Mouse (Mus musculus) A20 (cell line): ENCODE measurements at regions not wholly inside any gene's neighbourhood (a gene's known extent, or its start where the extent isn't known, plus 50 kb on each side); places are given as distances from the start of the nearest gene placed in this dataset.

Experiments used
- DNase-seq: peaks from one replicate; pipeline ENCODE4 v3.0.0-alpha.2; 2011; ENCODE audit warnings: low read depth, low spot score

DNA sequence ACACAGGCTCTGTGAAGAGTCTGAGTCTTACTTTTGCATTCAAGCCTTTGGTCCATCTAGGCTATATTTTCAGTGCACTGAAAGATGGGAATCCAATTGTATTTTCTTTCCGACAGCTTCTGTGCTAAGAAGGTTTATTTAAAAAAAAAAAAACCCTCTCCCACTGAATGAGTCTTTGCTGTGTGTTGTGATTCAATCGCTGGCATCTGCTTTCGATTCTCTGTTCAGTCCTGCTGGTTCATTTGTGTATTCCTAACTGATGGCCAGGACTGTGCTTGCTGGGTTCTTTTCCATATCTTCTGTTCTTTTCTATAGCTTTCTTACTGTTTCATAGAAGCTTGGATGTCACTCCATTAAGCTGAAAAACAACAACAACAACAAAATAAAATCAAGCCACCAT, 132.9 kb downstream of the Tex36 start:
- DNase-seq: no peak

GRCm38 (mm10) chr7:133468346-133468745, 133.6 kb downstream of the Tex36 start:
- no peak for DNase-seq

- no peak for DNase-seq
These were observed 134.4 kb downstream of the Tex36 start for GRCm38 (mm10) chr7:133467579-133467978.

DNA sequence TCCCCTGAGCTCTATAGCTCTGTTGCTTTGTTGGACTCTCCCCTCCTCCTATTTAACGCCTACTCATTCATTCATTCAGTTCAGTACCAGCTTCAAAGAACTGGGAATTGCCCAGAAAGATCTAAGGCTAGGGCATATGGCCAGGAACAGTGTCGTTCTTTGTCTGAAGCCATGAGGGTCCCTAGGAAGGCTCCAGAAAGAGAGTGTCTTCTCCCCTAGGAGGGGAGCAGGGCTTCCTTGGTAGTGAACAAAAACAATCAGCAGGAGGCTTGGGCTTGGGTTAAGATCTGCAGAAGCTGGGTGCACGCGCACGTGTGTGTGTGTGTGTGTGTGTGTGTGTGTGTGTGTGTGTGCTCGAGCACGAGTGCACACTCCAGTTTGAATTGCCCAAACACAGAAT, 142.7 kb downstream of the Tex36 start:
- DNase-seq: no peak

DNA sequence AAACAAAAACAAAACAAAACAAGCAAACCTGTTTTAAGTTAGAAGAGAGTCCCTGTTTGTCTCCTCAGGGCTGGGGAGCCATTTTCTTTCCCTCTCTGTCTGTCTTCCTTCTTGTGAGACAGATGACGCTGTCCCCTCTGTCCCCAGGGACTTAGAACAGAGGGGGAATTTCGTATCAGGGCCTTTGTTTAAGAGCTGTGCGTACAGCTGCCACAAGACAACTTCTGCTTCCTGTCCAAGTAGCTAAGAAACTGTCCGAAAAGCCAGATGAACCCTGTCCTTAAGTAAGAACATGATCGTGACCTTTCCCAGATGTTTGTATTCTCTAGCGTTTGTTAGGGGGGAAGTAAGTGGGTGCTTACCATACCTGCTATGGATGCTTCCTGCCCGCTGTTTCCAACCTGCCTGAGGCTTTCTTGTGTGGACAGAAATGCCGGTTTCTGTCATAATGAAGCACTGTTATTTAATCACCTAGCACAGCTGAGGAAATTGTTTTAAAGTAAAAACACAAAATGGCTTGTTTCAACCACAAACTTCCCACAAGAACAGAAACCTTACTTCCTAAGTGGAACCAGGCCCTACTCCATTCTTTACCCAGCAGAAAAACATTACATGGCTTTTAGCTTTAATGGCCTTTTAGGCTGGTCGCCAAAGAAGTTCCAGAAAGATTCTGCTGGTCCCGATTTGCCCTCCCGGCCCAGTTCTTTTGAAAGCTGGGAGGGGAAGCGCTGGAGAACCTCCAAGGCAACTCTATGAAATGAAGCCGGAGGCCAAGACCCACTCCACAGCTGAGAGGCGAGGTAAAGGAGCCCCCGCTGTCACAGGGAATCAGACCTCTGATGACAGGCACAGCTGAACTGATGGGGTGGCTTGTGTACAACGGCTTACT, 144.3 kb downstream of the Tex36 start:
- peak; percentile 82 for DNase-seq

- DNase-seq: no peak
These were observed 151.7 kb downstream of the Tex36 start for GRCm38 (mm10) chr7:133450246-133450645.

GRCm38 (mm10) chr7:133447079-133447478, 154.9 kb downstream of the Tex36 start:
- DNase-seq: no peak

DNA sequence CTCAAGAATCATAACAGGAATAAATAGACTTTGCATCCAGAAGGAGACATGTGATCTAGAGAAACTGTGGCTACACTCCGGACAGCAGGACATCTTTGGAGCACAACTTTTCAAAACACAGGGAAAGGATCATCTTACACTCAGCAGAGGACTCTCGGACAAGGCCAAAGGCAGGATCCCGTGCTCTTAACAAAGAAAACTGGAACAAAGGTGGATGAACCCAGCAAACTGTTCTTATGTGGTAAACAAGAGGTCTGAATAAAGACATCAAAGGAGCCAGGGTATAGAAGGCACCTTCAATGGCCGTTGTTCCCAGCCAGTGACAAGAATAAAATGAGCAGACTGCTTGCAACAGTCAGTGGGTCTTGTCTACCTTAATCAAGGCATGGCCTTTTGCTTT, 160.3 kb downstream of the Tex36 start:
- no peak for DNase-seq

GRCm38 (mm10) chr7:133441169-133441568, 160.8 kb downstream of the Tex36 start:
- DNase-seq: no peak

DNA sequence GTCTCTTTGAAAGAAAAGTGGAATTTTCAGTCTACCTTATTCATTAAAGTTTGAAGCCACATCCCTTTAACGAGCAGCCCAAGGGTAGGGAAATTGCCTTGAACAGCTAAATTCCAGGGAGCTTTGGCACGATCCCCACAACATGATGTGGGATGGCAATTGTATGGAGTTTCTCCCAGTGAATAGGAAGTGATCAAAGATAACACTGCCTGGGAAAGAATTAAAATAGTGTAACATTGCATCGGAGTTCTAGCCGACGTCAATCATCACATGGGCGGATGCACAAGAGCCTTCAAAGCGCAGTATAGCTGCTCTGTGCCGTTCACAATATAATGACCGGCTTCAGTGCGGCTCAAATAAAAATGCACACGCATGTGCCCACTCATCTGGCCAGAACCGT, 161.2 kb downstream of the Tex36 start:
- no peak for DNase-seq

DNA sequence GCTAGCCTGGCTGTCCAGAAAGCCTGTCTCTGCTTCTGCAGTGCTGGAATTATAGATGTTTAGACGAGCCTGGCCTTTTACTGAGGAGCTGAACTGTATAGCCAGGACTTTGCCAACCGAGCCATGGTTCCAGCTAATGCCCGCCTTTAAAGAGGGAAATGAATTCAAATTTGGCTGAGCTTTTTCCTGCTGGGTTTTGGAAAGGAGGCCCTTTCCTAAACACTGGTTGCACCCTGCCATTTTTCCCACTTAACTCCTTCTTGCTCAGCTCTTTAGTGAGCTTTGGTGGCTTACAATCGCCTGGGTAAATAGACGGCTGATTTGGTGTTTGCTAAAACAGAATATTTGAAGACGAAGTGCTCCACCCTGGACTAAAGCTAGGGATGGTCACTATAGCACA, 161.9 kb downstream of the Tex36 start:
- DNase-seq: no peak

DNA sequence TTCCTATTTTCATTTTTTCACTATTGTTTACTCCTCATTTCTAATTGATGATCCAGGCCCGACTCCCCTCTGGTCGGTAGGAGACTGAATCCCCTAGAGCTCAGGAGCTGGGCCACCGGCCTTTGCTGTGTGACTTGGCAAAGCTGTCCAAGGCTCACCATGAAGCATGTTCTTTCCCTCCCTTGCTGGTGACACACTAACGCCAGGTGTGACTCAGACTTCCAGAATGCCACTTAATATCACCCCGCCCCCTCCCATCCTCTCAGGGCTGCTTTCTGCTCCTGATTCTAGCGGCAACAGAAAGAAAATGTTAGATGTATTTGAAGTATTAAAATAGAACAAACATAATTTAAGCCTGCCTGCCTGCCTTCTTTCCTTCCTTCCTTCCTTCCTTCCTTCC, 163.3 kb downstream of the Tex36 start:
- DNase-seq: no peak

- no peak for DNase-seq
These were observed 164.1 kb downstream of the Tex36 start for GRCm38 (mm10) chr7:133437866-133438265.

DNA sequence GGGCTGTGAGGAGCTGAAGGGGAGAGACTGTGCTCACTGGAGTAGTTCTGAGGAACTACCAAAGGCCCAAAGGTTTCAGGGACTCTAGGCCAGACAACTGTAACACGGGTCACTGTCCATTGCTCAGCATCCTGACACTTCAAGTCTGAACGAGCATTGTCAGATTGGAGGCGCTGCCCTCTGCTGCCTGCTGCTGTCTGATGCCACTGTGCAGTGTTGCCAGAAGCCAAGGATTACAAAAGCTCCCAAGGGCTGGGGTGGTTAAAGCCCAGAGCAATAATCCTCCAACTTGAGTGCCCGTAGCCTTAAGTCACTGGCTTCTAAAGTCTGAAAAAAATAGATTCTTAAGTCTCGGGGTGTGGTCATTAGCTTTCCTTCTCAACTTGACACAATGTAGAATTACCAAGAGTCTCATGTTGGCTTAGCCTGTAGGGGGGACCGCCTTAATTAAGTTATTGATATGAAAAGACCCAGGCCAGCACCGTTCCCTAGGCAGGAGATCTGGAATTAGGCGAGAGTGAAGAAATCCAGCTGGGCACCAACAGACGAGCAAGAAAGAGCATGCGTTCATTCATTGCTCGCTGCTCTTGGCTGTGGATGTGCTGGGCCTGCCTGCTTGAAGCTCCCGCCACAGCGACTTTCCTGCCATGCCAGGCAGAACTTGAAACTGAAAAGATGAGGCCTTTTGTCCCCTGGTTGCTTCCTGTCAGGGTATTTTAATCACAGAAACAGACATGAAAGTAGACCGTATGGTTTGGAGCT, 166.2 kb downstream of the Tex36 start:
- no peak for DNase-seq

- DNase-seq: no peak
These were observed 167.7 kb downstream of the Tex36 start for GRCm38 (mm10) chr7:133434027-133434820.

GRCm38 (mm10) chr7:133432343-133432742, 169.6 kb downstream of the Tex36 start:
- peak; percentile 38 for DNase-seq

DNA sequence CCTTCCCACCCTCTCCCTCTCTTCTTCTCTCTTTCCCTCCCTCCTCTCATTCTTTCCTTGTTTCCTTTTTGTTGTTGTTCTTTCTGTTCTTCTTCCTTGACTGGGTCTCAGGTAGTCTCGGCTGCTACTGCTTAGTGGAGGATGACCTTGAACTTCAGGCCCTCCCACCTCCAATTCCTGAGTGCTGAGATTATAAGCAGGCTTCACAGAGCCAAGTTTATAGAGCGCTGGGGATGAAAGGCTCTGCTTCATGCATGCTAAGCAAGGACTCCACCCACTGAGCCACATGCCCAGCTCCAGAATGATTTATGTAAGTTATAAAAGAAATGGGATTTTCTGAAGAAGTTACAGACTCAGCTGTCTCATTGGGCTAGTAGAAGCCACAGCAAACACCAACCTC, 199.9 kb downstream of the Tex36 start:
- no peak for DNase-seq

- no peak for DNase-seq
These were observed 201.3 kb downstream of the Tex36 start for GRCm38 (mm10) chr7:133400691-133401090.

DNA sequence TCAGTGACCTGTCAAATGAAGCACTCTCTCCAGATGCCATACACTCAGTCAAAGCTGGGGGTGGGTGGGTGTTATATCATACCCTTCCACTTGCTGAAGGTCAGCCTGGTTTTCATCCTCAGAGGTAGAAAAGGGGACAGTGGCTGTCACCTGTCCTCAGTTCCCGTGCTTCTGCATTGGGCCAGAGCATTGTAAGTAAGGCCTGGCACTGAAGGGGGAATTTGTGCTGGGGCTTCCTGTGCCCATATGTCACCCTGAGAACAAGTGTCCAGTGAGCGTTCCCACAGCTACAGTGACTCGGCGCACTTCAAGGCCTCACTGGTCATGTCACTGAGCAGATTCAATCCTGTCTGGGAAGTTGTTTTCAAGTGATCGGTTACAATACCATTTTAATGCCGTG, 213.2 kb downstream of the Tex36 start:
- DNase-seq: no peak

DNA sequence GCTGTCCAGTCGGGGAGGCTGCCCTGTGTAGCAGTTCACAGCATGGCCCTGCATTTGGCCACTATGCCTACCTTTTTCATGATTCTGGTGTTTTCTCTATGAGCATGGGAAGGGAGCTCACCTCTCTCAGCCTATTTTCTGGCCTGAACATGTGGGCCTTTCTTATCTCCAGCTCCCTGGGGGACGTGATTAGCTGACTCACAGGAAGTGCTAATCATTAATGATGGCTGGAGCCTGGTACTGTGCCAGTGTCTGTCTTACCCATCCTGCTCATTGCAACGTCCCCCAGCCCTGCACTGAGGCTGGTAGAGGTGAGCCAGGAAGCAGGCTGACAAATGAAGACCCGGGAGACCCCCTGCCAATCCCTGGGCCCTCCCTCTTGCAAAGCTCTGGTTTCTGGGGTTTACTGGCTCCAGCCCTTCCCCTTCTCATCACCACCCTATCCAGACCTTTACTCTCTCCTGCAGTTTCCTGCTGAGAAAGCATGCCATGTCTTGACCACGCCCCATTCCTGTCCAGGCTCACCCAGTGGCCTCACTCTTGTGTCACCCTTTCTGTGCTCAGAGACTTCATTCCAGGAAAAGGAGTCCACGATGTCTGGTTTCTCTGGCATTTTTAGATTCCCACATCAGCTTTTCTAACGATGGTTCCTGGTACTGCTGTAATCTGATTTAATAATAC, 219.8 kb downstream of the Tex36 start:
- DNase-seq: no peak

DNA sequence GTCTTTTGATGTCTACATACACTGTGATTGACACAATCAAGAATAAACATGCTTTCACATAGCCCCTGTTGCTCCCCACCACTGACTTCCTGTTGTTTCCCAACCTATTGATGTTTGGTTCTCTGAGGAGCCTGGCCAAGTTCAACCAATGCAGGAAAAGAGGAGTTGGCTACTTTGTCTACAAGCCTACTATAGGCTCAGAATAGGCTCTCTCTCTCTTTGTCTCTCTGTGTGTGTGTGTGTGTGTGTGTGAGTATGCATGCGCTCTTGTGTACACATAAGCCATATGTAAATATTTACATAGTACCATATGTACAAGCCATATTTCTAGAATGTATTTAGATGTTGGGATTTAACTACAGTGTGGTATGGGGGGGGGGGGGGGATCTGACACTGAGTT, 222.6 kb downstream of the Tex36 start:
- DNase-seq: no peak

DNA sequence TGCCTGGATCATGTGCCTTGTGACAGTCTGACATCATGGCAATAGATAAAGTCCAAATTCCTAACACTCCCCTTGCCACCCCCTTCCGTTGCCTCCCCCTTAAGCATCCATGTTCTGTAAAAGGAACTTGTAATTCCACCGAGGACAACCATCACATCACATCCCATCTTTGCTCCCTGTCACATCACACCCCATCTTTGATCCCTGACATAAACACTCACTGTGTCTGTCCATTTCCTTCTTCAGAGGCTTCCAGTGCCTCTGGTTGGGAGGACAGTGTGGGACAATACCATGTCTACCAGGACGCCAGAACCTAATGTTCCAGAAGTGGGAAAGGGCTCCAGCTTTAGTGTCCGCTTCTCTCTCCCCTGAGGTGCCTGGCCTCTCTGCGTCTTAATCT, 223.6 kb downstream of the Tex36 start:
- DNase-seq: no peak
